Mouse (Mus musculus): ENCODE results near the gene Sbk1. TPM values are rescaled to one million over a fixed set of nuclear protein-coding genes. Genes with fewer than 3 reads are reported as not detected.

Gene Sbk1
- polyA plus RNA-seq, 1 experiment: 227 TPM

GRCm38 (mm10) chr7:126330693-126331092 lies 58.3 kb downstream of the Sbk1 start:
- H3K27ac ChIP-seq (ENCODE audit: insufficient read depth, low read length): no peak overlapping the region
- no peaks in the 10 kb centered on the region; the same call in 1 of the 2 replicates for H3K27me3 ChIP-seq (ENCODE audit: control insufficient read depth, insufficient read depth, low read length)
- no peak overlapping the region for H3K4me3 ChIP-seq (replicated peaks; ENCODE audit: insufficient read depth, low read depth, low read length)
- TF ChIP-seq CTCF (IDR thresholded peaks at IDR 0.05; ENCODE audit: borderline replicate concordance, insufficient read depth, low read depth, low read length) (no peak), POLR2A (IDR thresholded peaks at IDR 0.05; ENCODE audit: borderline replicate concordance, insufficient read depth, low read length) (no peak)
- no peak for DNase-seq
- 59% methylated on average over 2 of the region's 2 CpGs for WGBS
- H3K4me1 ChIP-seq (ENCODE audit: control insufficient read depth, insufficient read depth, low read length): no peaks in the 10 kb centered on the region

GRCm38 (mm10) chr7:126332691-126333090 lies 60.3 kb downstream of the Sbk1 start:
- Histone ChIP-seq H3K4me1 (ENCODE audit: control insufficient read depth, insufficient read depth, low read length) (no peaks in the 10 kb centered on the region), H3K27ac (ENCODE audit: insufficient read depth, low read length) (no peak overlapping the region), H3K4me3 (replicated peaks; ENCODE audit: insufficient read depth, low read depth, low read length) (no peak overlapping the region), H3K27me3 (ENCODE audit: control insufficient read depth, insufficient read depth, low read length) (no peaks in the 10 kb centered on the region)
- no peak for TF ChIP-seq POLR2A (IDR thresholded peaks at IDR 0.05; ENCODE audit: borderline replicate concordance, insufficient read depth, low read length)
- TF ChIP-seq CTCF (IDR thresholded peaks at IDR 0.05; ENCODE audit: borderline replicate concordance, insufficient read depth, low read depth, low read length): no peak
- DNase-seq: no peak
- WGBS: 70% methylated on average over 3 of the region's 3 CpGs

GRCm38 (mm10) chr7:126335556-126335955 lies 63.1 kb downstream of the Sbk1 start:
- DNase-seq: no peak
- H3K4me1 ChIP-seq (ENCODE audit: control insufficient read depth, insufficient read depth, low read length): no peaks in the 10 kb centered on the region
- no peaks in the 10 kb centered on the region for H3K27me3 ChIP-seq (ENCODE audit: control insufficient read depth, insufficient read depth, low read length)
- no peak for TF ChIP-seq POLR2A (IDR thresholded peaks at IDR 0.05; ENCODE audit: borderline replicate concordance, insufficient read depth, low read length)
- TF ChIP-seq CTCF (IDR thresholded peaks at IDR 0.05; ENCODE audit: borderline replicate concordance, insufficient read depth, low read depth, low read length): peak; percentile 34; the same call in 1 of the 2 replicates
- 85% methylated on average over 1 of the region's 1 CpGs for WGBS
- H3K4me3 ChIP-seq (replicated peaks; ENCODE audit: insufficient read depth, low read depth, low read length): no peak overlapping the region
- H3K27ac ChIP-seq (ENCODE audit: insufficient read depth, low read length): no peak overlapping the region

- 66% methylated on average over 8 of the region's 8 CpGs for WGBS
- Histone ChIP-seq H3K27me3 (ENCODE audit: control insufficient read depth, insufficient read depth, low read length) (no peaks in the 10 kb centered on the region), H3K27ac (ENCODE audit: insufficient read depth, low read length) (no peak overlapping the region), H3K4me3 (replicated peaks; ENCODE audit: insufficient read depth, low read depth, low read length) (no peak overlapping the region), H3K4me1 (ENCODE audit: control insufficient read depth, insufficient read depth, low read length) (no peaks in the 10 kb centered on the region)
- DNase-seq: no peak
- TF ChIP-seq POLR2A (IDR thresholded peaks at IDR 0.05; ENCODE audit: borderline replicate concordance, insufficient read depth, low read length) (no peak), CTCF (IDR thresholded peaks at IDR 0.05; ENCODE audit: borderline replicate concordance, insufficient read depth, low read depth, low read length) (no peak)
These were observed 66.5 kb downstream of the Sbk1 start for GRCm38 (mm10) chr7:126338906-126339305.

GRCm38 (mm10) chr7:126339521-126339971 lies 67.1 kb downstream of the Sbk1 start:
- no peak for DNase-seq
- no peak overlapping the region for H3K27ac ChIP-seq (ENCODE audit: insufficient read depth, low read length)
- no peaks in the 10 kb centered on the region for H3K4me1 ChIP-seq (ENCODE audit: control insufficient read depth, insufficient read depth, low read length)
- no peaks in the 10 kb centered on the region for H3K27me3 ChIP-seq (ENCODE audit: control insufficient read depth, insufficient read depth, low read length)
- TF ChIP-seq CTCF (IDR thresholded peaks at IDR 0.05; ENCODE audit: borderline replicate concordance, insufficient read depth, low read depth, low read length): no peak
- TF ChIP-seq POLR2A (IDR thresholded peaks at IDR 0.05; ENCODE audit: borderline replicate concordance, insufficient read depth, low read length): no peak
- WGBS: 58% methylated on average over 8 of the region's 8 CpGs
- H3K4me3 ChIP-seq (replicated peaks; ENCODE audit: insufficient read depth, low read depth, low read length): no peak overlapping the region

- H3K4me1 ChIP-seq (ENCODE audit: control insufficient read depth, insufficient read depth, low read length): no peaks in the 10 kb centered on the region
- H3K27ac ChIP-seq (ENCODE audit: insufficient read depth, low read length): no peak overlapping the region
- DNase-seq: no peak
- WGBS: 72% methylated on average over 6 of the region's 6 CpGs
- no peak overlapping the region for H3K4me3 ChIP-seq (replicated peaks; ENCODE audit: insufficient read depth, low read depth, low read length)
- TF ChIP-seq CTCF (IDR thresholded peaks at IDR 0.05; ENCODE audit: borderline replicate concordance, insufficient read depth, low read depth, low read length) (no peak), POLR2A (IDR thresholded peaks at IDR 0.05; ENCODE audit: borderline replicate concordance, insufficient read depth, low read length) (no peak)
- H3K27me3 ChIP-seq (ENCODE audit: control insufficient read depth, insufficient read depth, low read length): no peaks in the 10 kb centered on the region
These were observed 67.8 kb downstream of the Sbk1 start for GRCm38 (mm10) chr7:126340206-126340618.

- DNase-seq: no peak
- no peak overlapping the region for H3K4me3 ChIP-seq (replicated peaks; ENCODE audit: insufficient read depth, low read depth, low read length)
- H3K27me3 ChIP-seq (ENCODE audit: control insufficient read depth, insufficient read depth, low read length): no peaks in the 10 kb centered on the region
- 46% methylated on average over 6 of the region's 6 CpGs for WGBS
- TF ChIP-seq CTCF (IDR thresholded peaks at IDR 0.05; ENCODE audit: borderline replicate concordance, insufficient read depth, low read depth, low read length) (no peak), POLR2A (IDR thresholded peaks at IDR 0.05; ENCODE audit: borderline replicate concordance, insufficient read depth, low read length) (no peak)
- H3K4me1 ChIP-seq (ENCODE audit: control insufficient read depth, insufficient read depth, low read length): no peaks in the 10 kb centered on the region
- no peak overlapping the region for H3K27ac ChIP-seq (ENCODE audit: insufficient read depth, low read length)
These were observed 68.5 kb downstream of the Sbk1 start for GRCm38 (mm10) chr7:126340896-126341295.

Other genes with a start within 250 kb of the Sbk1 start
- gene Gsg1l, start 190.2 kb upstream of the Sbk1 start, polyA plus RNA-seq (2012; rRNA removed): 17.5 and 18.0 TPM in 2 replicates
- gene Xpo6, start 72.1 kb upstream of the Sbk1 start, polyA plus RNA-seq (2012; rRNA removed): 154 and 162 TPM in 2 replicates
- gene Lat, start 97.0 kb downstream of the Sbk1 start, polyA plus RNA-seq (2012; rRNA removed): 1.6 and 1.9 TPM in 2 replicates
- 206 and 218 TPM in 2 replicates for gene Spns1, start 104.8 kb downstream of the Sbk1 start, polyA plus RNA-seq (2012; rRNA removed)
- gene Nfatc2ip, start 124.1 kb downstream of the Sbk1 start, polyA plus RNA-seq (2012; rRNA removed): 6.3 and 6.4 TPM in 2 replicates
- 0.21 and 0.23 TPM in 2 replicates for gene Cd19, start 142.3 kb downstream of the Sbk1 start, polyA plus RNA-seq (2012; rRNA removed)
- gene Rabep2, start 156.1 kb downstream of the Sbk1 start, polyA plus RNA-seq (2012; rRNA removed): 22.2 and 24.0 TPM in 2 replicates
- 0.38 and 0.46 TPM in 2 replicates for gene Atp2a1, start 190.5 kb downstream of the Sbk1 start, polyA plus RNA-seq (2012; rRNA removed)
- gene Sh2b1, start 202.8 kb downstream of the Sbk1 start, polyA plus RNA-seq (2012; rRNA removed): 69.0 and 69.5 TPM in 2 replicates
- 123 and 124 TPM in 2 replicates for gene Tufm, start 214.7 kb downstream of the Sbk1 start, polyA plus RNA-seq (2012; rRNA removed)
- gene Atxn2l, start 230.8 kb downstream of the Sbk1 start, polyA plus RNA-seq (2012; rRNA removed): 139 and 154 TPM in 2 replicates

All from cerebellum, adult 2 months (tissue).